Mouse (Mus musculus): ENCODE results near the gene Fam71f2. TPM values are rescaled to one million over a fixed set of nuclear protein-coding genes. Genes with fewer than 3 reads are reported as not detected.

The Fam71f2 gene
- polyA plus RNA-seq, 1 experiment from 2014 or later = 0.28 TPM

DNA sequence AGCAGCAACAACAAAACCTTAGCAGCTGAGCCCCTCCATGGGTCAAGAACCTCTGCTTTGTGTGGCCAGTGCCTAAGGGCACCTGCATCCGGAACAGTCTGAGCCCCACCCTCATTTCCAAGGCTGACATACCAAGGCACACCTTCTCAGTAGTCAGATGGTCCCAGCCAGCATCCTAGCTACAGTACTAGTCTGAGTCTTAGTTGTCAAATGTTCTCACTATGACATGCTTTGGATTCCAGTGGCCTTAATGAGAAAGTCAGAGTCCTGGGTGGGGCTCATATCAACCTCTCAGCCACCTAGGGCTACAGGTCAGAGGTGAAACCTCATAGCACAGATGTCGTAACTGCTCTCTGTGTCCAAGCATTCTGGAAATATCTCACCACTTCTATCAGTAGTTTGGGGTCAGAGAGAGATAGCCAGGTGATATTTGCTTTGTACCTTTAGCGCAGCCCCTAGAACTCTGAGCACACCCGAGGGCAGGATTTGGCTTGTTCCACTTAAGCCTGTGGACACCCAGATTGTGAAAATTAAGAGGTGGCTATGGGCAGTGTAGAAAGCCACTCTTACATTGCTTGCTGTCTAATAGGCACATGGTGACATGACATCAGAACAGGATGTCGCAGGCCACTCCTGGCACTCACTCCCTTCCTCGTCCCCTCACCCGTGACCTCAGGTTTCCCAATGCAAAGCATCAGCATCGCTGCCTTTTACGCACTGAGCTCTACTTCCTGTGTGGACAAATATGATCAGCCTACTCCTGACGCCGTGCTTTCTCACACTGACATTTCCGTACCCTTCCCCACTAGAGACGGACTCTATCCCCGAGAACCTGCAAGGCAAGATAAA lies 33.9 kb upstream of the Fam71f2 start:
- H3K4me1 ChIP-seq (ENCODE audit: control insufficient read depth, insufficient read depth, low read length) = no peaks in the 10 kb centered on the region
- no peak overlapping the region for H3K9ac ChIP-seq (ENCODE audit: low read length)
- no peak overlapping the region for H3K27ac ChIP-seq (ENCODE audit: low read length)
- no peaks in the 10 kb centered on the region for H3K36me3 ChIP-seq (ENCODE audit: control insufficient read depth, insufficient read depth, low read length)
- ATAC-seq (ENCODE audit: insufficient read depth, low FRiP score) = no peak
- H3K9me3 ChIP-seq (replicated peaks; ENCODE audit: control insufficient read depth, low read length) = no peaks in the 10 kb centered on the region
- H3K4me3 ChIP-seq (replicated peaks; ENCODE audit: low read length) = no peak overlapping the region
- 54% methylated on average over 14 of the region's 14 CpGs for WGBS
- H3K27me3 ChIP-seq (ENCODE audit: control insufficient read depth, insufficient read depth, low read length) = no peaks in the 10 kb centered on the region
- no peak overlapping the region for H3K4me2 ChIP-seq (ENCODE audit: low read depth, low read length)

DNA sequence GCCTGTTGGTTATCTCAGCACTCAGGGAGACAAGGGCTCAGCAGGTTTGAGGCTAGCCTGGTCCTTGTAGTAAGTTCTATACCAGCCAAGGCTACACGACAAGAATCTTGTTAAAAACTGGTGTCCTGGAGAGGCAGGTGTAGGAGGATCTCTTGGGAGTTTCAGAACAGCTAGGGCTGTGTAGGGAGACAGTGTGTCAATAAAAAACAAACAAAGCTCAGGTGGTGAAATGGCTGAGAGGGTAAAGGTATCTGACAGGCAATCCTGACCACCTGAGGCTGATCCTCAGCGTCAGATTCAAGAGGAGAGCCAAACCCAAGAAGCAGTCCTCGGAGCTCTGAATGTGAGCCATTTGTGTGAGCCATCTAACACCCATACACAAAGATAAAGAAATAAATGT lies 33.2 kb upstream of the Fam71f2 start:
- Histone ChIP-seq H3K4me1 (ENCODE audit: control insufficient read depth, insufficient read depth, low read length) (no peaks in the 10 kb centered on the region), H3K4me3 (replicated peaks; ENCODE audit: low read length) (no peak overlapping the region), H3K4me2 (ENCODE audit: low read depth, low read length) (no peak overlapping the region), H3K27ac (ENCODE audit: low read length) (no peak overlapping the region), H3K27me3 (ENCODE audit: control insufficient read depth, insufficient read depth, low read length) (no peaks in the 10 kb centered on the region), H3K36me3 (ENCODE audit: control insufficient read depth, insufficient read depth, low read length) (no peaks in the 10 kb centered on the region), H3K9ac (ENCODE audit: low read length) (no peak overlapping the region), H3K9me3 (replicated peaks; ENCODE audit: control insufficient read depth, low read length) (no peaks in the 10 kb centered on the region)
- 67% methylated on average over 3 of the region's 3 CpGs for WGBS
- no peak for ATAC-seq (ENCODE audit: insufficient read depth, low FRiP score)

DNA sequence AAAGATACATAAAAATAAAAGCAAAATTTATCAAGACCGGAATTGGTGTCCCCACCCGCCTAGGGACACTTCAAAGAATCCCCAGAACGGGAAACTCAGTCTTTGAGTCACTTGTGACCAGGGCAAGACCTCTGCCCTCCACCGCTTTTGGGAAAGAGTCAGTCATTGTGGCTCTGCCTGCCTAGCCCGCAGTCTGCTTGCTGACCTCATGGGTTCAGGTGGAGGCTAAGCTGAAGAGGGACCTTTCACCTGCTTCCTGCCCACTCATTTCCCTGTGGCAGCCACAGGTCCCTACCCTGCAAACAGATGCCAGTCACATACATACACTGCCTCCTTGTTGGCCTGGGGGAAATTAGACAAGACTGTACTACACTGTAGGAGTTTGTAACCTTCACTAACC lies 32.8 kb upstream of the Fam71f2 start:
- no peak overlapping the region for H3K4me3 ChIP-seq (replicated peaks; ENCODE audit: low read length)
- H3K36me3 ChIP-seq (ENCODE audit: control insufficient read depth, insufficient read depth, low read length) = no peaks in the 10 kb centered on the region
- no peaks in the 10 kb centered on the region for H3K9me3 ChIP-seq (replicated peaks; ENCODE audit: control insufficient read depth, low read length)
- H3K9ac ChIP-seq (ENCODE audit: low read length) = no peak overlapping the region
- WGBS = 57% methylated on average over 5 of the region's 5 CpGs
- no peaks in the 10 kb centered on the region for H3K4me1 ChIP-seq (ENCODE audit: control insufficient read depth, insufficient read depth, low read length)
- H3K27ac ChIP-seq (ENCODE audit: low read length) = no peak overlapping the region
- no peaks in the 10 kb centered on the region for H3K27me3 ChIP-seq (ENCODE audit: control insufficient read depth, insufficient read depth, low read length)
- no peak overlapping the region for H3K4me2 ChIP-seq (ENCODE audit: low read depth, low read length)
- no peak for ATAC-seq (ENCODE audit: insufficient read depth, low FRiP score)

DNA sequence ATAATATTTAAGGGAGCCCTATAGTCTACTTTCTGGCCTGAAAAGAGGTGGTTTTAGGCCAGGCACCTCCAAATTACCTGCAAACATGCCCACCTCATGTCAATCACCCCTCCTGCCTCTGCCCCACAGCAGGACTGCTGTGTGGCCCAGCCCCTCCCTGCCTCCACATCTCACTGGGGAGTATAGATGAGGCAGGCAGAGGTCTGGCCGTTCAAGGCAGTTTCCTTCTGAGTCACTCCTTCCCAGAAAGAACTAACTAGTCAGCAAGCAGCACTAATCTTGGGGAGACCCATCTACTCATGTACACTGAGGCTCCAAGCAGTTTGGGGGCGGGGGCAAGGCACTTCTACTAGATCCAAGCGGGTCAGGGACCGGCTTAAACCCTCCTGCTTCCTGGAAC lies 32.3 kb upstream of the Fam71f2 start:
- H3K4me3 ChIP-seq (replicated peaks; ENCODE audit: low read length) = no peak overlapping the region
- H3K9ac ChIP-seq (ENCODE audit: low read length) = no peak overlapping the region
- H3K27ac ChIP-seq (ENCODE audit: low read length) = no peak overlapping the region
- no peaks in the 10 kb centered on the region for H3K27me3 ChIP-seq (ENCODE audit: control insufficient read depth, insufficient read depth, low read length)
- no peaks in the 10 kb centered on the region for H3K4me1 ChIP-seq (ENCODE audit: control insufficient read depth, insufficient read depth, low read length)
- 52% methylated on average over 4 of the region's 4 CpGs for WGBS
- no peak for ATAC-seq (ENCODE audit: insufficient read depth, low FRiP score)
- H3K9me3 ChIP-seq (replicated peaks; ENCODE audit: control insufficient read depth, low read length) = no peaks in the 10 kb centered on the region
- no peak overlapping the region for H3K4me2 ChIP-seq (ENCODE audit: low read depth, low read length)
- no peaks in the 10 kb centered on the region for H3K36me3 ChIP-seq (ENCODE audit: control insufficient read depth, insufficient read depth, low read length)

DNA sequence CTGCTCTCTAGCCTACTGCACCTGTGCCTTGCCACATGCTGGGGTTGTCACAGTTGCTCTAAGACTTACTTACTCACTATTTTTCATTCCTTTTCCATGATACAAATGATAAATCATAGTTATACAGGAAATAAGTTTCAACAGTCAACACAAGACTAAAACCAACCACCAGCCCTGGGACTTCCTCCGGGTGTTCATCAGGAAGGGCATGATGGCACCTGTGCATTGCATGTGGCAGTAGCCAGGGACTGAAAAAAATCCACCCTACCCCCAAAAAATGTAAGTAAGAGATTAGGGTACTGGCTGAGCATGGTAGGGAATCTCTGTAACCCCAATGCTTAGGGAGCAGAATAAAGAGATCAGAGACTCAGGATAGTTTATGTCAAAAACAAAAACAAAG lies 20.0 kb upstream of the Fam71f2 start:
- no peaks in the 10 kb centered on the region for H3K27me3 ChIP-seq (ENCODE audit: control insufficient read depth, insufficient read depth, low read length)
- no peak for ATAC-seq (ENCODE audit: insufficient read depth, low FRiP score)
- no peak overlapping the region for H3K9ac ChIP-seq (ENCODE audit: low read length)
- no peaks in the 10 kb centered on the region for H3K4me1 ChIP-seq (ENCODE audit: control insufficient read depth, insufficient read depth, low read length)
- H3K9me3 ChIP-seq (replicated peaks; ENCODE audit: control insufficient read depth, low read length) = no peaks in the 10 kb centered on the region
- WGBS = 64% methylated on average over 1 of the region's 1 CpGs
- H3K4me2 ChIP-seq (ENCODE audit: low read depth, low read length) = no peak overlapping the region
- H3K4me3 ChIP-seq (replicated peaks; ENCODE audit: low read length) = no peak overlapping the region
- H3K36me3 ChIP-seq (ENCODE audit: control insufficient read depth, insufficient read depth, low read length) = no peaks in the 10 kb centered on the region
- H3K27ac ChIP-seq (ENCODE audit: low read length) = no peak overlapping the region

DNA sequence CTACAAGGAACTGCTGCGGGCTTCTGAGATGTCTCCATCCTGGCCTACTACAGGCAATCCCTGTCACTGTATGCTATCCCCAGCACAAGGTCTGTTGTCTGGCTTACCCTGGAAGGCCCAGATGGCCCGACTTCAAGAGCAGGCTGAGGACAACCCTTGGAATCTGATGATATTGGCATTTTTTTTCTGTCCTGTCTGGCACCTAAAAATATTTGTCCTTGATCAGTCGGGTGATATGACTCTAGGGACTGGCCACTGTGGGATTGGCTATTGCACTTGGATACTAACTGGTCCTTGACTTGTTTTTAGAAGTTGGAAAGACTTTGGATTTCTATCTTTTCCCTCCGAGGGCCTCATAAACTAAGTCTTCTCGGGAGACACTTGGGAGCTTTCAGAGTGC lies 17.6 kb upstream of the Fam71f2 start:
- Histone ChIP-seq H3K27ac (ENCODE audit: low read length) (no peak overlapping the region), H3K9ac (ENCODE audit: low read length) (no peak overlapping the region), H3K9me3 (replicated peaks; ENCODE audit: control insufficient read depth, low read length) (no peaks in the 10 kb centered on the region), H3K4me3 (replicated peaks; ENCODE audit: low read length) (no peak overlapping the region), H3K4me2 (ENCODE audit: low read depth, low read length) (no peak overlapping the region), H3K27me3 (ENCODE audit: control insufficient read depth, insufficient read depth, low read length) (no peaks in the 10 kb centered on the region), H3K4me1 (ENCODE audit: control insufficient read depth, insufficient read depth, low read length) (no peaks in the 10 kb centered on the region), H3K36me3 (ENCODE audit: control insufficient read depth, insufficient read depth, low read length) (no peaks in the 10 kb centered on the region)
- WGBS = 78% methylated on average over 5 of the region's 5 CpGs
- ATAC-seq (ENCODE audit: insufficient read depth, low FRiP score) = no peak

DNA sequence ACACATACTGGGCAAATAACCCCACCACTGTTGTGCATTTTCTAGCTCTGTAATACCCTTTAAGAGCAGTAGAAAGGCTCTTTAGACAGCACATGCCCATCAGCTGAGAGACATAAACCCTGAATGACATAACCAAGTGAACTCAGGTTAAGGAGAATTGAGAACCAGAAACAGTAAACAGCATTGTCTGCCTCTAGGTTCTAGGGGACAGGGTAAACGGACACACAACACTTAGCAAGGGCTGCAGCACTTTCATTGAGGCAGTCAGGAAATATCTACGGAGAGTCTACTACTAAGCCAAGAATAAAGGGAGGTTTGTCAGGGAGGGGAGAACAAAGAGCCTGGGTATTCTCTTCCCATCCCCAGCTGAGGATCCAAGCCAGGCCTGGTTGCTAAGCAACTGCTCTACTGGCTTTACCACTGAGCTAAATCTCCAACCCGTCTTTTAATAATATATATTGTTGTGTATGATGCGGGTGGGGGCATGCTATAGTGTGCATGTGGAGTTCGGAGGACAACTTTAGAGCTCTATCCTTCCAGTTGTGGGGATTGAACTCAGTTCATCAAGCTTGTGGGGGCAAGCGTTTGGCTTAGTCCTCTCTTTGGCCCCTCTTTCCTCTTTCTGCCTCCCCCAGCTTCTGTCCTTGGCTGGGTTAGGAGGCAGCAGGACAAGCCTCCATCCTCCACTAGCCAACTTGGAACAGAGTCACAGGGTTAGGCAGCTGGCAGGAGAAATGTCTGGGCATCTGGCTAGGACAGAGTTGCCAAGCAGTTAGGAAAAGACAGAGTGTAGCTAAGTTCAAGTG lies 15.5 kb upstream of the Fam71f2 start:
- no peak overlapping the region for H3K27ac ChIP-seq (ENCODE audit: low read length)
- H3K36me3 ChIP-seq (ENCODE audit: control insufficient read depth, insufficient read depth, low read length) = no peaks in the 10 kb centered on the region
- H3K9ac ChIP-seq (ENCODE audit: low read length) = no peak overlapping the region
- no peaks in the 10 kb centered on the region for H3K4me1 ChIP-seq (ENCODE audit: control insufficient read depth, insufficient read depth, low read length)
- 58% methylated on average over 6 of the region's 6 CpGs for WGBS
- H3K27me3 ChIP-seq (ENCODE audit: control insufficient read depth, insufficient read depth, low read length) = no peaks in the 10 kb centered on the region
- no peak for ATAC-seq (ENCODE audit: insufficient read depth, low FRiP score)
- H3K4me3 ChIP-seq (replicated peaks; ENCODE audit: low read length) = no peak overlapping the region
- H3K9me3 ChIP-seq (replicated peaks; ENCODE audit: control insufficient read depth, low read length) = no peaks in the 10 kb centered on the region
- H3K4me2 ChIP-seq (ENCODE audit: low read depth, low read length) = no peak overlapping the region

DNA sequence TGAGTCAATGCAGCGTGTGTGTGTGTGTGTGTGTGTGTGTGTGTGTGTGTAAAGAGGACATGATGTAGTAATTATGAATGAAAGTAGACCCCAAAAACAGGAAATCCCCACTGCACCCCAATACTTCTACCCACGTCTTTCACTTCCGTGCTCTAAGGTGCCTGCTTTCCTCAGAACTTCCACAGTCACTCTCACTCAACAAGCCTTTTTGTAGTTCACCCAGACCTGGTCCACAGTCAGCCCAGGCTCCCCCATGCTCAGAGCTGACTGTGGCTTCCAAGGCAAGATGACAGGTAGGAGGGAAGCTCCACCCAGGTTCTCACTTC lies 15.0 kb upstream of the Fam71f2 start:
- ATAC-seq (ENCODE audit: insufficient read depth, low FRiP score) = no peak
- no peaks in the 10 kb centered on the region for H3K36me3 ChIP-seq (ENCODE audit: control insufficient read depth, insufficient read depth, low read length)

DNA sequence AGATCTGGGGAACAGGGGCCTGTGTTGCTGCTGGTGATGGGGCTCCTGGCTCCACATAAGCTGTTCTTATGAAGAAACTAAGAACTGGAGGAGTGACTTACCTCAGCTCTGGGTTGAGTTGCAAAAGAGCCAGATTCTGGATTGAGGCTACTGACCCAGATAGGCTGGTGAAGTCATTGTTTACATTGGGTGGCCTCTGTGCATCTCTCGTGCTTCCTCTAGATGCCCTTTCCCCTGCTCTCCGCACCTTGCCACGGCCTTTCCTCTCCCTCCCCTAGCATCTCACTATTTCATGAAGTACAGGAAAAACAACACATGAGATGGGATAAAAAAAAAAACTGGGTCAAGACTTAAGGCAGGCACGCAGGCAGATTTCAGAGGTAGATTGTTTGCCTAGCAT lies 12.5 kb upstream of the Fam71f2 start:
- H3K9ac ChIP-seq (ENCODE audit: low read length) = no peak overlapping the region
- no peaks in the 10 kb centered on the region for H3K9me3 ChIP-seq (replicated peaks; ENCODE audit: control insufficient read depth, low read length)
- whole genome bisulfite sequencing = 38% methylated on average over 4 of the region's 4 CpGs
- no peak for ATAC-seq (ENCODE audit: insufficient read depth, low FRiP score)
- no peaks in the 10 kb centered on the region for H3K36me3 ChIP-seq (ENCODE audit: control insufficient read depth, insufficient read depth, low read length)
- H3K27ac ChIP-seq (ENCODE audit: low read length) = no peak overlapping the region
- H3K27me3 ChIP-seq (ENCODE audit: control insufficient read depth, insufficient read depth, low read length) = no peaks in the 10 kb centered on the region
- peaks cover 6% of the 10 kb centered on the region; the same call in 1 of the 2 replicates for H3K4me1 ChIP-seq (ENCODE audit: control insufficient read depth, insufficient read depth, low read length)
- H3K4me2 ChIP-seq (ENCODE audit: low read depth, low read length) = no peak overlapping the region
- H3K4me3 ChIP-seq (replicated peaks; ENCODE audit: low read length) = no peak overlapping the region

More for the DNA sequence above, 15.0 kb upstream of the Fam71f2 start:
- no peak overlapping the region for H3K9ac ChIP-seq (ENCODE audit: low read length)
- no peaks in the 10 kb centered on the region for H3K4me1 ChIP-seq (ENCODE audit: control insufficient read depth, insufficient read depth, low read length)
- H3K4me2 ChIP-seq (ENCODE audit: low read depth, low read length) = no peak overlapping the region
- H3K9me3 ChIP-seq (replicated peaks; ENCODE audit: control insufficient read depth, low read length) = no peaks in the 10 kb centered on the region
- no peaks in the 10 kb centered on the region for H3K27me3 ChIP-seq (ENCODE audit: control insufficient read depth, insufficient read depth, low read length)
- H3K27ac ChIP-seq (ENCODE audit: low read length) = no peak overlapping the region
- H3K4me3 ChIP-seq (replicated peaks; ENCODE audit: low read length) = no peak overlapping the region
- 86% methylated on average over 3 of the region's 3 CpGs for WGBS
